Mouse (Mus musculus): ENCODE results near the gene Lbhd1.
"Not testable (repeated sequence)": the region's sequence is repeated elsewhere in the genome, so short reads cannot be mapped to it uniquely, and the experiment has no call there.

Lbhd1 gene

GRCm38 (mm10) chr19:8883616-8884015, at the start of gene Lbhd1, which contains the start of gene Gm49403:
TSS of gene Lbhd1 (plus strand) at chr19:8883732.
TSS of gene Gm49403 (plus strand) at chr19:8883930.
- DNase-seq (ENCODE audit: low spot score in 2 of 2): no peak

- not testable (repeated sequence) for DNase-seq (ENCODE audit: low spot score in 2 of 2)
Observed at GRCm38 (mm10) chr19:8836327-8836726, 47.2 kb upstream of the Lbhd1 start.

DNA sequence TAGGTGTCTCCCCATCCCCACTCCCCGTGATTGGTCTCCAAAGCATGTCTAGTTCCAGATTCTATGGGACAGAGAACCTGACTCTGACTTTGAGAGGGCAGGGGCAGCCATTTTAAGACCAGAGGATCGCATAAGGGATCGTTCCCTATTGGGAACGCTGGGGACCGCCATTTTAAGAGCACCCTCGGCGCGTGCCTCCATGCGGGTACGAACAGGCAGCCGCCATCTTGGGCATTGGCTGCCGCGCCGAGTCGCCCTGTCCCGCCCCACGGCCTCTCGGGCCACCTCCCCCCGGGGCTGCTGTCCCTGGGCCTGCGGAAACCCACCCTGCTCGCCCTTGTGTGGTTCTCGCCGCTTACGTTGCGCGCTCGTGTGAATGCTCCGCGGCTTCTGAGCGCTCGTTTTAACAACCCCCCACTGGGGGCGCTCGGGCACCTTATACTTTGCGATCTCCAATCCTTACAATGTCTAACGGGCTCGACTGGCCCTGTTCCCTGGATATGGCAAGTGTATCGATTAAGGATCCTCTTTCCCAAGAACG, 46.2 kb upstream of the Lbhd1 start, which contains the start of gene Bscl2:
Gene Bscl2, plus strand, starts transcription at position 217 of the 541 bp plus-strand sequence.
- peak; percentile 82 to 84 for DNase-seq (ENCODE audit: low spot score in 2 of 2)

DNA sequence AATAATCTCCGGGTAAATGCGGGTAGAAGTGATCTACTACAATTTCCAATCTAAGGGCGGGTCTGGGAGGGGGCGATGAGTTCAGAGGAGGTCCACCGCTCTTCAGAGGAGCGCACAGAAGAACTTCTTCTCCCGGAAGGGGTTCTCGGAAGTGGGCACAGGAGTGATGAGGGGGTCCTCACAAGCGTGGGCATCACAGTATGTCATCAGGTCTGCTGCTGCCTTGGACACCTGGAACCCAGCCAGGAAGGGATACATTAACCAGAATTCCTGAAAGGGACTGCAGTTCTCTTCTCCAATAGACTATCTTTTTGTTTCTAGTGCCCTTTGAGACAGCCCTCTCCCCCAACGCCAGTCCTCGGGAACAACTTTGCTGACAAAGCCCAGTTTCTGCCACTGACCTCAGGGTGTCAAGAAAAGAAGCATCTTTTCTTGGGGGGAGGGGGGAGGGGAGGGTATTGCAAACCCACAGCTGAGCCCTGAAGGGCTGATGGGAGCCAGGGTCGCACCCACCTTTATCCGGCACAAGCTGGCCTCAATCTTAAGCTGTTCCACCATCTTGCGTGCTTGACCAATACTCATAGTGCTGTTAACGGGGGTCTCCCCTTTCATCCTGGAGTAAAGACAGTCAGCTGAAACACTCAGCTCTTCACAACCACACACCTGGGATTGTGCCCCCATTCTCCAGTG, 45.3 kb upstream of the Lbhd1 start:
- no peak for DNase-seq (ENCODE audit: low spot score in 2 of 2)

DNA sequence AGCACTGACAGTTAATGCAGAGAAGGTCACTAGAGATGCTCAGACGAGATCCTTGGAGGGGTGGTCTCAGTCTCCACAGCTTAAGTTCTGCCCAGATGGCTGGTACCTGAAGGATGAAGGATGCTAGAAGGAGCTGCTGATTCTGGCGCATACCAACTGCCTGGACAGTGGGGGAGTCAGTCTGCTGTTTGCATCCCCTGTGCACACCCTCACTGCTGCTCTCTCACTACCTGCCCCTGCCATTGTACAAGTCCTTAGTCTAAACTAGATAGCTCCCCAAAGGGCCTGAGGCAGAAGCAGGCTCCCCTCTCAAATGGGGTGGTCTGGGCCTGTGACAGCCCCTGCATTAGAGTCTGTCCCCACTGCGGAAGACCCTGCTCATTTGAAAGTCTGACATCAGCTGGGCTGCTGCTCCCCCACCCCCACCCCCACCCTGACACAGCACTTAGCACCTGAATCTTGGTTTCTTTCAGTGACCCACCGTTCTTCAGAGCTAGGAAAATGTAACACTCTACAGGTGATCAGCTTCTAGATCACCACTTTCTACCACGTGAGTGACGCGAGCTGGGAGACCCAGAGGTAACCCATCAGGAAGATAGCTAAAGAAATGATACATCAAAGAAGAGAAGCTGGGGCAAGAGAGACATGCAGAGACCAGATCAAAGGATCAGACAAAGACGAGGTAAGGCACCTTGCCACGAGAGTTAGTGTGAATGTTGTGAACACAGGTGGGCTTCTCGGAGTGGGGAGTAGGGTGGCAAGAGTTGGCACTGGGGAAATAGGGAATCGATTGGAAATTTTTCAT, 44.2 kb upstream of the Lbhd1 start, which contains the start of gene Gng3:
Gene Gng3, minus strand, starts transcription at position 92 of the 805 bp plus-strand sequence.
- peak; percentile 81 to 82 for DNase-seq (ENCODE audit: low spot score in 2 of 2)

GRCm38 (mm10) chr19:8839908-8840791, 43.4 kb upstream of the Lbhd1 start:
- no peak for DNase-seq (ENCODE audit: low spot score in 2 of 2)

GRCm38 (mm10) chr19:8841012-8841411, 42.5 kb upstream of the Lbhd1 start:
- DNase-seq (ENCODE audit: low spot score in 2 of 2): no peak

DNA sequence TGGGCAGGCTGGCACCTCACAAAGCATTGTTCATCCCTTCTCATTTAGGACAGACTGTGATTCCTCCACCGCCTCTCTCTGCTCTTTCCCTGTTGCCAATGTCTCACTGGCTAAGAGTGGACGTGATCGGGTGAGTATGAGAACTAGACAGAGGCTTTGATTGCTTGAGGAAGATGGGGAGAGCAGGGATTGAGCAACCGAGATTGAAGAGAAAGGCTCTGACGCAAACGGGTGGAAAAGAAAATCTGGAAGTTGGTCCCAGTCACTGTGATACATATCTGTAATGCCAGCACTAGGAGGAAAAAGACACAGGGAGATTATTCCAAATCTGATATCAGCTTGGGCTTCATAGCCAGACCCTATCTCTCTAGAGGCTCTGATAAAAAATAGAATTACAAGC, 40.6 kb upstream of the Lbhd1 start:
- DNase-seq (ENCODE audit: low spot score in 2 of 2): no peak

DNA sequence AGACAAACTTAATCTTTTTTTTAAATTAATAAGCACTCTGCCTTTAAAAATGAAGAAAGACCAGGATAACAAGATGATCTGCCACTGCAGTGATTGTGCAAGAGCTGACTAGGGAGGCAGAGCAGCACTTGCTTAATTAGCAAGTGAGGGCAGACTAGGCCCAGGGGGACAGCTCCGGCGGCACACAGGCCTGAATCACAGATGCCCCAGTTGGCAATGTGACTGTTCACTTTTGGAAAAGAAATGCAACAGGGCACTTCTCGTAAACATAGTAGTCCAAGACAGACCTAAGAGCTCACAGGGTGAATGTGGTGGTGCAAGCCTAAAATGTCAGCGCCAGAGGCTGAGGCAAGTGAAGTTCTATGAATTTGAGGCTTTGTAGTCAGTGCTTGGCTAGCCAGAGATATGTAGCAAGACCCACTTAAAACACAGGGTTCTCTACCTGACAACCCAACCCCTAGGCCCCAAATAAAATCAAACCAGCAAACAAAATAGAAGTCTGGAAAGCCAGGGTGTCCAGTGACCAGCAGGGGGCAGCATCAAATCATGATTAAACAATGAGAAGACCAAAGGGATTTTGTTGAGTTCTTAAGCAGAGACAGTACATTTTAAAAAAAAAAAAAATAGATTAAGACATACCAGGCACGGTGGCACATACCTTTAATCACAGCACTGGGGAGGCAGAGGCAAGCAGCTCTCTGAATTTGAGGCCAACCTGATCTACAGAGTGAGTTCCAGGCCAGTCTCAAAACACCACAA, 39.0 kb upstream of the Lbhd1 start:
- DNase-seq (ENCODE audit: low spot score in 2 of 2): peak; percentile 68 to 81

- DNase-seq (ENCODE audit: low spot score in 2 of 2): no peak
Observed at GRCm38 (mm10) chr19:8848356-8848755, 35.2 kb upstream of the Lbhd1 start.

- DNase-seq (ENCODE audit: low spot score in 2 of 2): no peak
Observed at GRCm38 (mm10) chr19:8850402-8850901, 33.1 kb upstream of the Lbhd1 start, which contains the start of gene Lrrn4cl. TSS of gene Lrrn4cl (plus strand) at chr19:8850768.

- DNase-seq (ENCODE audit: low spot score in 2 of 2): no peak
Observed at GRCm38 (mm10) chr19:8851639-8852038, 31.9 kb upstream of the Lbhd1 start.

- DNase-seq (ENCODE audit: low spot score in 2 of 2): no peak
Observed at GRCm38 (mm10) chr19:8852236-8852928, 31.1 kb upstream of the Lbhd1 start.

DNA sequence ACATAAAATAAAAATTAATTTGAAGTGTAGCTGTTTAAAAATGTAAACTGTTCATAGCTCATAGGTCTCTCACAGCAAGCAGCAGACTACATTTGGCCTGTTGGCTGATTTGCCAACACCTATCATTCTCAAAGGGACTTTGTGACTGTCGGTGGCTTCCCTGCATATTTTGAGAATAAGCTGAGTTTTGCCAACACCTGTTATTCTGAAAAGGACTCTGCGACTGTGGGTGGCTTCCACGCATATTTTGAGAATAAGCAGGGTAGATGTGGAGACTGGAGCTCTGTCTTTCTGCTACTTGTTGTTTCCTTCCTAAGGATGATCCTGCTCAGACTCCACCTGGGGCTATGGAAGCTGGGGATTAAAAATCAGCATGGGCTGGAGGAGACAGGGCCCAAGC, 30.4 kb upstream of the Lbhd1 start:
- no peak for DNase-seq (ENCODE audit: low spot score in 2 of 2)

- DNase-seq (ENCODE audit: low spot score in 2 of 2): no peak
Observed at GRCm38 (mm10) chr19:8857689-8858088, 25.8 kb upstream of the Lbhd1 start.

GRCm38 (mm10) chr19:8859018-8859417, 24.5 kb upstream of the Lbhd1 start:
- DNase-seq (ENCODE audit: low spot score in 2 of 2): no peak

DNA sequence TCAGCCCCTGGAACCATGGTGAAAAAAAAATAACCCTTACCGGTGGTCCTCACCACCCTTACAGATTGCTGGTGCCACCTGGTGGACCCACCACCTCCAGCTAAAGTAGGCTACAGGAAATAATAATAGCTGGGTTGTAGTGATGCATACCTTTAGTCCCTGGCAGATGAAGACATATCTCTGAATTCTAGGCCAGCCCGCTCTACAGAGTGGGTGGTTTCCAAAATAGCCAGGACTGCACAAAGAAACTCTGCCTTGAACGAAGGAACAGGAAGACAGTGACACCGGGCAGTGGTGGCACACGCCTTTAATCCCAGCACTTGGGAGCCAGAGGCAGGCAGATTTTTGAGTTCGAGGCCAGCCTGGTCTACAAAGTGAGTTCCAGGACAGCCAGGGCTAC, 19.3 kb upstream of the Lbhd1 start:
- no peak for DNase-seq (ENCODE audit: low spot score in 2 of 2)

GRCm38 (mm10) chr19:8870381-8870780, 13.2 kb upstream of the Lbhd1 start:
- not testable (repeated sequence) for DNase-seq (ENCODE audit: low spot score in 2 of 2)

GRCm38 (mm10) chr19:8870838-8871237, 12.7 kb upstream of the Lbhd1 start:
- DNase-seq (ENCODE audit: low spot score in 2 of 2): no peak

Measured in frontal cortex, postnatal 25 days (tissue).